Mouse (Mus musculus): ENCODE measurements around the gene Trp53bp2. TPM values are rescaled to one million over a fixed set of nuclear protein-coding genes. Genes with fewer than 3 reads are reported as not detected.

Gene Trp53bp2
- polyA plus RNA-seq, 1 experiment from 2014 or later: 21.2 TPM

DNA sequence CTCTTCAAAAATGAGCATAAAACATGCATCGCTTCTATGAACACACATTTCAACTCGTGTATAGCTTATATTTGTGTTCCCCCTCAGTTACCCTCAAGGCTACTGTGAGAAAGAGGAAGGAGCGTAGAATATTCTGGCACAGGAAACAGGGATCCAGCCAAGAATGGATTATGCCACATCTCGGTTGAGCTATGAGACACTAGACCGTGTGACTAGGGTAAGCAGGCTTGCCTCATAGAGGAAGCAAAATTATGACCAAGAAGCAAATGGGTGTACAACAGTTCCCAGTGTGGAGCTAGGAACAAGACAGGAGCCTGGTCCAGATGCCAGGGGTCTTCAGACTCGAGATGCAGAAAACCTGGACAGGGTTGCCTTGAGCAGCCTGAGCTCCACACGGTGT is 28.3 kb upstream of the Trp53bp2 start:
- Histone ChIP-seq H3K9ac (no peak overlapping the region), H3K27ac (no peak overlapping the region), H3K36me3 (no peaks in the 10 kb centered on the region), H3K4me3 (no peak overlapping the region), H3K27me3 (0 out of 2 replicates have a peak, but pooled peaks cover 4% of the 10 kb centered on the region), H3K9me3 (no peaks in the 10 kb centered on the region), H3K4me2 (no peak overlapping the region), H3K4me1 (no peaks in the 10 kb centered on the region)
- 72% methylated on average over 7 of the region's 7 CpGs for WGBS
- ATAC-seq (ENCODE audit: borderline replicate concordance, extremely low read depth, low FRiP score, low TSS enrichment): no peak

DNA sequence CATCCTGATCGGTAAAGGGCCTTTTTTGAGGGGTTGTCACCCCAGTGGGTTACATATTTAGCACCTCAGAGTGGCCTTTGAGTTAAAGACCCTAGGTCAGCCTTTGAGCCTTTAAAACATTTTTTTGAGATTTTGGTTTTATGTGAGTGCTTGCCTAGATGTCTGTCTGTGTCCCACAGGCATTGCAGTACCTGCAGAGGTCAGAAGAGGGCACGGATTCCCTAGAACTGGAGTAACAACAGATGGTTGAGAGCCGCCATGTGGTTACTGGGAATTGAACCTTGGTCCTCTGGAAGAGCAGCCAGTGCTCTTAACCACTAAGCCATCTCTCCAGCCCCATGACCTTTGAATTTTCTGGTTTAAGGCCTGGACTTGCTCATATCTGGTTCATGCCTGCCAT is 27.6 kb upstream of the Trp53bp2 start:
- Histone ChIP-seq H3K9me3 (no peaks in the 10 kb centered on the region), H3K4me2 (no peak overlapping the region), H3K27me3 (no peaks in the 10 kb centered on the region), H3K4me1 (no peaks in the 10 kb centered on the region), H3K9ac (no peak overlapping the region), H3K4me3 (no peak overlapping the region), H3K27ac (no peak overlapping the region), H3K36me3 (no peaks in the 10 kb centered on the region)
- 69% methylated on average over 3 of the region's 3 CpGs for WGBS
- ATAC-seq (ENCODE audit: borderline replicate concordance, extremely low read depth, low FRiP score, low TSS enrichment): no peak

DNA sequence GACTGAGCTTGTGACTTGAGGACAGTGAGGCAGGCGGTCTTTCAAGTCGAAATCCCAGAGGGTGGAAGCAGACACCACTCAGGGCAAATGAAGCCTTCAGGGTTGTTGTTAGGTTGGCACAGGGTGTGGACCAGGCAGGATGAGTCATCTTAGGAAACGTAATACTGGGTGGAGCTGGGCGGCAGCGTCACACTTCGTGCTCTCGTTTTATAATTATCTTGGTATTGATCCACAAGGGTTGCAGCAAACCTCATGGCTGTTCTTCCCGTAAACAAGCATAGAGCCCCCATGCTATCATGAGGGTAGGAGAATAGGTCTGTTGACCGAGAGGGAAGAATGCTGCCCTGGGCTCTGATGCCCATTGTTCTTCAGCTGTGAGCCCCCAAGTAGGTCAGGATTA is 25.9 kb upstream of the Trp53bp2 start:
- no peak overlapping the region for H3K4me3 ChIP-seq
- H3K36me3 ChIP-seq: no peaks in the 10 kb centered on the region
- H3K4me1 ChIP-seq: no peaks in the 10 kb centered on the region
- no peaks in the 10 kb centered on the region for H3K27me3 ChIP-seq
- H3K9ac ChIP-seq: no peak overlapping the region
- no peak overlapping the region for H3K4me2 ChIP-seq
- H3K9me3 ChIP-seq: no peaks in the 10 kb centered on the region
- ATAC-seq (ENCODE audit: borderline replicate concordance, extremely low read depth, low FRiP score, low TSS enrichment): no peak
- WGBS: 59% methylated on average over 9 of the region's 9 CpGs
- no peak overlapping the region for H3K27ac ChIP-seq

DNA sequence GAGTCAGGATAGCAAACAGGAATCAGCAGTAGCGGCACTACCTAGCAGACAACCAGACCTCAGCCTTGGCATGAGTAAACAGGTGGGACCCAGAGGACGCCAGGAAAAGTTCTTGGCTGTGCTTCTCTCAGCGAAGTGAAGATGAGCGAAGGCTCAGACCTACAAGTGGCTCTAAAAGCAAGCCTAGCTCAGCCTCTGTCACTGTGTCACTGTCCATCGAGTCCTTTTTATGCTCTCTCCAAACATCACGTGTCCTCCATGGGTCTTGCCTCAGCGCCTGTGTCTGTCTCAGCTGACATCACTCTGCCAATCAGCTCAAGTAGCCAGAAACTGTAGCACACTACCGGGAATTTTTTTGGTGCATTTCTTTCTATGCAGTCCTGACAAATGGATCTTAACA is 22.5 kb upstream of the Trp53bp2 start:
- Histone ChIP-seq H3K27me3 (no peaks in the 10 kb centered on the region), H3K9me3 (no peaks in the 10 kb centered on the region), H3K36me3 (no peaks in the 10 kb centered on the region), H3K4me3 (no peak overlapping the region), H3K4me1 (peaks cover 12% of the 10 kb centered on the region), H3K4me2 (no peak overlapping the region), H3K9ac (no peak overlapping the region), H3K27ac (no peak overlapping the region)
- 88% methylated on average over 8 of the region's 8 CpGs for WGBS
- ATAC-seq (ENCODE audit: borderline replicate concordance, extremely low read depth, low FRiP score, low TSS enrichment): no peak

DNA sequence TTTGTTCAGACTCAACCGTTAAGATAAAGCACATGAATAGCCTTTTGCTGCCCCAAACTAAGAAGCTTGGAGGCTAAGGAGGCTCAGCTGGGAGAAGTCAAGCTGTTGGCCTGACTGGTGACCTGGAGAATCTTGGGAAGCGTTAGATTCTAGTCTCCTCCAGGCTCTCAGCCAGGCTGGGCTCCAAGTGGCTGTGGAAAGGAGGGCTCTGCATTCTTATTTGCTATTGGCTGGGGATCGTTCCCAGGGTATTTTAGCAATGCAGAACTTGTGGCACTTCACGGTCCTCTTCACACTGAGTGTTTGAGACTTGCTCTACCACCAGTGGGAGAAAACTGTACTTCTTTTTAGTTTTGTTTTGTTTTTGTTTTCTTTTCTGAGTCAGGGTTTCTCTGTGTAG is 20.2 kb upstream of the Trp53bp2 start:
- H3K4me1 ChIP-seq: peaks cover 12% of the 10 kb centered on the region
- no peak overlapping the region for H3K4me3 ChIP-seq
- no peaks in the 10 kb centered on the region for H3K9me3 ChIP-seq
- peak overlapping the region; percentile 70 for H3K27ac ChIP-seq
- no peak overlapping the region for H3K9ac ChIP-seq
- H3K36me3 ChIP-seq: no peaks in the 10 kb centered on the region
- no peaks in the 10 kb centered on the region for H3K27me3 ChIP-seq
- peak; percentile 76; the same call in 1 of the 2 replicates for ATAC-seq (ENCODE audit: borderline replicate concordance, extremely low read depth, low FRiP score, low TSS enrichment)
- H3K4me2 ChIP-seq: no peak overlapping the region
- 21% methylated on average over 4 of the region's 4 CpGs for WGBS

DNA sequence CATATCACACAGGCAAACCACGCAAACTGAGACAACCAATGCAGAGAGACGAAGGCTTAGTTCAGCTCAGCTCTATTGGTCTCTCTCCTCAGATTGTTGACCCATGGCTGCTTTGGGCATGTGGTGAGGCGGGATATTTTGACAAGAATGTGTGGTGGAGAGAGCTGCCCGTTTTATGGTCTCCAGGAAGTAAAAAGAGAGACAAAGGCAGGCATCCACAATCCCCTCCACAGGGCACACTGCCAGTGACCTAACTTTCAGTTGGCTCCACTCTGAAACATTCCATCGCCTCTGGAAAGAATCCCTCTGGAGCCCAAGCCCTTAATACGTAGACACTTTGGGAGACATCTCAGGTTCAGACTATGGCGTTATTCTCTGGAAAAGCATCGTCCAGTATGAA is 10.8 kb upstream of the Trp53bp2 start:
- peak; percentile 14; the same call in 1 of the 2 replicates for ATAC-seq (ENCODE audit: borderline replicate concordance, extremely low read depth, low FRiP score, low TSS enrichment)
- no peak overlapping the region for H3K4me3 ChIP-seq

DNA sequence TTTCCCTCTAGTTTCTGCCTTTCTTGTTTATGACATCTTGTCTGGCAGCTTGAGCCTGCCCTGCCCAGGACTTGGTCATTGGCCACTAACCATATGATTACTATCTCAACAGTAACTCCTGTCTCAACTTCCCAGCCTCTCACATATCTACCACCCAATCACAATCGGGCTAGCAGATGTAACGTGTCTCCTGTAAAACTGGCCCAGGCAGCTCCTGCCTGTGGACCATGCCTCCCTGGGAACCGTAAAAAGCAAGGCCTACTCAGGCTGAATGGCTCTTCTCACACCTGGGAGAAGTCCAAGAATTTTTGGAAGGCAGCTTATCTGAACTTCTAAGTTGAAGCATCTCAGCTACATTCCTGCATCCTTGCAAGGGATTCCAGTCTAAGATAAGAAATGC is 10.2 kb upstream of the Trp53bp2 start:
- peak; percentile 85 for ATAC-seq (ENCODE audit: borderline replicate concordance, extremely low read depth, low FRiP score, low TSS enrichment)
- Histone ChIP-seq H3K36me3 (no peaks in the 10 kb centered on the region), H3K9me3 (no peaks in the 10 kb centered on the region), H3K9ac (no peak overlapping the region), H3K27me3 (no peaks in the 10 kb centered on the region), H3K4me2 (peak overlapping the region; percentile 0; the same call in 1 of the 2 replicates), H3K27ac (peak overlapping the region; percentile 91), H3K4me3 (no peak overlapping the region), H3K4me1 (peaks cover 37% of the 10 kb centered on the region)
- WGBS: 12% methylated on average over 3 of the region's 3 CpGs

More for the DNA sequence above, 10.8 kb upstream of the Trp53bp2 start:
- Histone ChIP-seq H3K9ac (no peak overlapping the region), H3K4me1 (peaks cover 37% of the 10 kb centered on the region), H3K4me2 (no peak overlapping the region), H3K27ac (peak overlapping the region; percentile 91), H3K9me3 (no peaks in the 10 kb centered on the region), H3K36me3 (no peaks in the 10 kb centered on the region), H3K27me3 (no peaks in the 10 kb centered on the region)
- 29% methylated on average over 8 of the region's 8 CpGs for WGBS

DNA sequence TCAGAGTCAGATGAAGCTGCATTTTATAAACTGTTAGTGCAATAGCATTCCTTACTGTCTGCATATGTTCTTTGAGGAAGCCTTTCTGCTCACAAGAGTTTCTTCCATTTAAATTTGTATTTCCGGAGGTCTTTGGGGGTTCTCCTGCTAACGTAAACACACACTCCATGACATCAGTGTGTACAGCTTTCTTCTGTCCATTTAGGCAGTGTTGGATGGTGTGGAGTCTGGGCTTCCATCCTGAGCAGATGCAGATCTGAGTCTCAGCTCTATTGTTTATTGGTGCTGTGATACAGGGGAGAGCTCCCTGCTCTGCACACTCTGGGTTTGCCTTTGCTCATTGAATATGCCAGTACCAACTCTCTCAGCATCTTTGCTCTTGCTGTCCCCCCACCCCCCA is 9.8 kb upstream of the Trp53bp2 start:
- WGBS: 24% methylated on average over 2 of the region's 2 CpGs
- H3K27me3 ChIP-seq: no peaks in the 10 kb centered on the region
- peaks cover 37% of the 10 kb centered on the region for H3K4me1 ChIP-seq
- peak overlapping the region; percentile 91 for H3K27ac ChIP-seq
- H3K4me2 ChIP-seq: no peak overlapping the region
- no peak overlapping the region for H3K9ac ChIP-seq
- ATAC-seq (ENCODE audit: borderline replicate concordance, extremely low read depth, low FRiP score, low TSS enrichment): peak; percentile 85
- H3K9me3 ChIP-seq: no peaks in the 10 kb centered on the region
- H3K36me3 ChIP-seq: no peaks in the 10 kb centered on the region
- no peak overlapping the region for H3K4me3 ChIP-seq

DNA sequence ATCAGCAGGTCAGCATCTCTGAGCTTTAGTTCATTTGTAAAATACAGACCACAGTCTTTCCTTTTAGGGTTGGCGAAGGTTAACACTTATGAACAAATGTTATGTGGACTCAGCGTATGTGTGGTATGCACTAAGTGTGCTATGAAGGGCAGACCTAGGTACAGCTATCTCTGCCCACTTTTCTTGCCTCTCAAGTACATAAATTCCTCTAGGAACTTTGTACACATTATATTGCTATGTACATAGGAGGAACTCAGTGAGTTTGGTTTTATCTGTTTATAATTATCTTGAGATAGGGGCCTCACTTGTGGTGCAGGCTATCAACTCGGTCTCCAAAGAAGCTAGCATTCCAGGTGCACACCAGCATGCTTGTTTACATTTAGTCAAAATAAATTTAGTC is 9.1 kb upstream of the Trp53bp2 start:
- H3K9me3 ChIP-seq: no peaks in the 10 kb centered on the region
- no peak overlapping the region for H3K9ac ChIP-seq
- H3K36me3 ChIP-seq: no peaks in the 10 kb centered on the region
- H3K4me2 ChIP-seq: no peak overlapping the region
- H3K27me3 ChIP-seq: no peaks in the 10 kb centered on the region
- WGBS: 56% methylated on average over 3 of the region's 3 CpGs
- peaks cover 37% of the 10 kb centered on the region for H3K4me1 ChIP-seq
- ATAC-seq (ENCODE audit: borderline replicate concordance, extremely low read depth, low FRiP score, low TSS enrichment): no peak
- H3K4me3 ChIP-seq: no peak overlapping the region
- peak overlapping the region; percentile 91 for H3K27ac ChIP-seq

DNA sequence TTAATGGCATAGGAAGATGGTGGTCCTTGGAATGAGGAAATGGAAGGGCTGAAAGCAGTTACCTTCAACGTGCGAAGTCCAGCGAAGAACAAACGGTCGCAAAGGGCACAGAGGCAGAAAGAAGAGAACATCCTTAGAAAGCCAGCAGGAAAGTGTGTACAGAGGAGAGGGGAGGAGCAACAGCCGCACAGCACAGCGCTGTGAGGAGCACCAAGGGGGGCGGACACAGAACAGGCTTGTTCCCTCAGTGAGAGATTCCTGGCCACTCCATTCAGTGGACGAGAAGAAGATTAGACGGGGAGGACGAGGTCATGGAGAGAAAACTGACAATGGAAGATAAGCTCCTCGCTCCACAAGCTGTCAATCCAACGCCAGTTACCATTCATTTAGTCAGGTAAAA is 5.9 kb upstream of the Trp53bp2 start:
- H3K9ac ChIP-seq: no peak overlapping the region
- H3K36me3 ChIP-seq: no peaks in the 10 kb centered on the region
- no peaks in the 10 kb centered on the region for H3K27me3 ChIP-seq
- no peaks in the 10 kb centered on the region for H3K9me3 ChIP-seq
- no peak overlapping the region for H3K27ac ChIP-seq
- H3K4me3 ChIP-seq: no peak overlapping the region
- WGBS: 33% methylated on average over 13 of the region's 13 CpGs
- peak overlapping the region; percentile 14; the same call in 1 of the 2 replicates for H3K4me2 ChIP-seq
- H3K4me1 ChIP-seq: peaks cover 46% of the 10 kb centered on the region
- ATAC-seq (ENCODE audit: borderline replicate concordance, extremely low read depth, low FRiP score, low TSS enrichment): 0 out of 2 replicates have a peak, but pooled peaks have one; percentile 28

DNA sequence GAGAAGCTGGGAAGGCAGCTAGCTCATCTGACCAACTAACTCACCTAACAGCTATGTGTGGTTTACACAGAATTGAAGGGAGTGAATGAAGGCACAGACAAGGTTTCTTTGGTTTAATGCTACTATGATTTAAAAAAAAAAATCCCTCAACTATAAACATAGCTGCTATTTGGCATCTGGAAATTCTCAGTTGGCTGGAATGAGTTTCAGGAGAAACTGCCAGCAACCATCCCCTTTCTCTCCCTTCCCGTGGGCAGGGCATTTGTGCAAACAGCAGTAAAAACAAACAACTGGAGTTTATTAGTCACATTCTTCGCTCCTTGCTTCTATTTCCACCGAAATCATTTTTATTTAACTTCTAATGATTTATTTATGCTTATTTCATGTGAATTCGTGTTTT is 2.4 kb upstream of the Trp53bp2 start:
- H3K27me3 ChIP-seq: no peaks in the 10 kb centered on the region
- no peak overlapping the region for H3K27ac ChIP-seq
- ATAC-seq (ENCODE audit: borderline replicate concordance, extremely low read depth, low FRiP score, low TSS enrichment): no peak
- H3K4me3 ChIP-seq: no peak overlapping the region
- H3K36me3 ChIP-seq: no peaks in the 10 kb centered on the region
- WGBS: 46% methylated on average over 4 of the region's 4 CpGs
- H3K9me3 ChIP-seq: no peaks in the 10 kb centered on the region
- H3K4me2 ChIP-seq: no peak overlapping the region
- H3K4me1 ChIP-seq: peaks cover 31% of the 10 kb centered on the region
- H3K9ac ChIP-seq: no peak overlapping the region

DNA sequence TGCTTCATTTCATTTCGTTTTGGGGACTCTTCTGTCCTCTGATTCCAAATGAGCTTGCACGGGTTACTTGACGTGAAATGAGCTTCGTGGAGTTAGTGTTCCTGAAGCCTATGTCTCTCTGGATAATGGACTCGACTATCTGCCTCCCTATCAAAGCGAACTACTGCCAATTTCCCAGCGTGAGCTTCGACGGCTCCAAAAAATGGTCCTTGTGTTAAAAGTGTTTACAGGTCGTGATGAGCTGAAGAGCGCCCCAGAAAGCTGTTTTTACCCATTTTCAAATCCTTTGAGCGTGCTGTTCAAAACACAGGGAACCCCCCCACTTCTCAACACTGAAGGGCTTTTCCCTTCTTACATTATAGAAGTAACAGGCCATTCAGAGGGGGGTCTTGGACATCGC is 729 bp upstream of the Trp53bp2 start:
- no peaks in the 10 kb centered on the region for H3K27me3 ChIP-seq
- peaks cover 34% of the 10 kb centered on the region for H3K4me1 ChIP-seq
- peak overlapping the region; percentile 95 for H3K27ac ChIP-seq
- H3K36me3 ChIP-seq: no peaks in the 10 kb centered on the region
- no peak for ATAC-seq (ENCODE audit: borderline replicate concordance, extremely low read depth, low FRiP score, low TSS enrichment)
- H3K4me2 ChIP-seq: peak overlapping the region; percentile 76
- H3K4me3 ChIP-seq: peak overlapping the region; percentile 90
- no peaks in the 10 kb centered on the region for H3K9me3 ChIP-seq
- 3% methylated on average over 13 of the region's 13 CpGs for WGBS
- peak overlapping the region; percentile 79 for H3K9ac ChIP-seq
